Comparison of ENCODE assay signal across 8 mouse cellular contexts in the genomic region with DNA sequence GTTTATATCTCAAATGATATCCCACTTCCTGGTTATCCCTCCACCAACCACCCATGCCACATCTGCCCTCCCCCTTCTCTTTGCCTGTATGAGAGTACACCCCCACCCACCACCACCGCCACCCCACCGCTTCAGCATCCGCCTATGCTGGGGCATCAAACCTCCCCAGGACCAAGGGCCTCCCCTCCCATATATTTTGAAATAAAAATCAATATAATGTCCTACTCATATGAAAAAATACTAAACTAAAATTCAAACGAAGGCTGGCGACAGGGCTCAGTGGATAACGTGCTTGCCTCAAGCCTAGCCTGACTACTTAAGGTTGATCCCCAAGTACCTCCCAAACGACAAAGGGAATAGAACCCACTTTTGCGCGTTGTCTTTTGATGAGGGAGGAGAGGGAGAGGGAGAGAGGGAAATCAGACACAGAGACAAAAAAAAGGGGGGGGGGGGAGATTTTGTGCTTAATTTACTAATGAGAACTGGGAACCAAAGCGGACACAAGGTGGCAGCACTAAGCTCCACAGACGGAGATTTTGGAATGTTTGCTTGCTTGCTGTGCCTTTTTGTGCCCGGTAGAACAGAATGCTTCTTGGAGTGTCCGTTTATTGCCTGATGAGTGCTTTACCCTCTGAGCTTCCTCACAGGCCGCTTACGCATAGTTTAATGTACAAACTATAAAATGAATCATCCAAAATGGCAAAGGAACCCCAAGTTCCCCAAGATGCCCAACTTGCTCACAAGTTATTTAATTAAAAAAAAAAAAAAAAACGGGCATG. TPM values are rescaled to one million over a fixed set of nuclear protein-coding genes. Genes with fewer than 3 reads are reported as not detected.
DNase-seq lines count a peak whose midpoint lies in the region; ATAC-seq lines count a peak whose summit lies in the region.

No protein-coding gene starts in this region.

- no peak overlapping the region for H3K27ac ChIP-seq in heart, embryonic 15.5 days
- peak overlapping the region; percentile 58 for H3K27ac ChIP-seq in liver, embryonic 15.5 days (replicated peaks)
- H3K27ac ChIP-seq in neural tube, embryonic 11.5 days (ENCODE audit: low read depth, low read length): no peak overlapping the region

- H3K9me3 ChIP-seq in heart, embryonic 15.5 days (replicated peaks): no peaks in the 10 kb centered on the region
- no peaks in the 10 kb centered on the region for H3K9me3 ChIP-seq in liver, embryonic 15.5 days (replicated peaks)
- H3K9me3 ChIP-seq in neural tube, embryonic 11.5 days (ENCODE audit: control insufficient read depth, low read length): no peaks in the 10 kb centered on the region

- peaks cover 8% of the 10 kb centered on the region for H3K4me1 ChIP-seq in heart, embryonic 15.5 days (replicated peaks)
- H3K4me1 ChIP-seq in liver, embryonic 15.5 days (replicated peaks): peaks cover 32% of the 10 kb centered on the region
- no peaks in the 10 kb centered on the region for H3K4me1 ChIP-seq in neural tube, embryonic 11.5 days (ENCODE audit: control insufficient read depth, insufficient read depth, low read length)

- H3K27me3 ChIP-seq in heart, embryonic 15.5 days: no peaks in the 10 kb centered on the region
- H3K27me3 ChIP-seq in liver, embryonic 15.5 days: no peaks in the 10 kb centered on the region
- H3K27me3 ChIP-seq in neural tube, embryonic 11.5 days (ENCODE audit: control insufficient read depth, insufficient read depth, low read length): no peaks in the 10 kb centered on the region

- peak overlapping the region; percentile 30 for H3K9ac ChIP-seq in heart, embryonic 15.5 days
- H3K9ac ChIP-seq in liver, embryonic 15.5 days: peak overlapping the region; percentile 33; the same call in 1 of the 2 replicates
- H3K9ac ChIP-seq in neural tube, embryonic 11.5 days (ENCODE audit: low read length): peak overlapping the region; percentile 38; the same call in 1 of the 2 replicates

- no peak; the same call in 1 of the 2 replicates for ATAC-seq in heart, embryonic 15.5 days (replicated peaks; ENCODE audit: insufficient number of reproducible peaks, insufficient read depth, low FRiP score, low read depth)
- ATAC-seq in liver, embryonic 15.5 days (ENCODE audit: insufficient read depth): peak; percentile 44; the same call in 1 of the 2 replicates
- peak; percentile 71; the same call in 1 of the 2 replicates for ATAC-seq in neural tube, embryonic 11.5 days (ENCODE audit: insufficient read depth, low FRiP score, low TSS enrichment)

- WGBS in heart, embryonic 15.5 days: 9% methylated on average over 16 of the region's 16 CpGs
- WGBS in liver, embryonic 15.5 days (ENCODE audit: insufficient replicate concordance): 6% methylated on average over 16 of the region's 16 CpGs
- WGBS in neural tube, embryonic 11.5 days: 12% methylated on average over 16 of the region's 16 CpGs

- no peaks in the 10 kb centered on the region for H3K36me3 ChIP-seq in heart, embryonic 15.5 days
- H3K36me3 ChIP-seq in liver, embryonic 15.5 days (replicated peaks): no peaks in the 10 kb centered on the region
- no peaks in the 10 kb centered on the region for H3K36me3 ChIP-seq in neural tube, embryonic 11.5 days (ENCODE audit: control insufficient read depth, insufficient read depth, low read length)

- peak overlapping the region; percentile 75 for H3K4me2 ChIP-seq in heart, embryonic 15.5 days
- peak overlapping the region; percentile 72 for H3K4me2 ChIP-seq in liver, embryonic 15.5 days
- peak overlapping the region; percentile 43 for H3K4me2 ChIP-seq in neural tube, embryonic 11.5 days (ENCODE audit: low read depth)

- peak; percentile 93 for DNase-seq in ES-CJ7 (ENCODE audit: low read depth, low spot score)
- peak; percentile 88 for DNase-seq in c-Kit-positive CD71-negative TER-119-negative erythroid progenitor cells, embryonic 14.5 days (ENCODE audit: low read depth)
- DNase-seq in fibroblast of lung, adult 2 months (ENCODE audit: low read depth): peak; percentile 54
- peak; percentile 85 for DNase-seq in kidney, postnatal 14 days
- DNase-seq in neural tube, embryonic 11.5 days (ENCODE audit: low spot score): peak; percentile 83
- peak; percentile 84 for DNase-seq in testis, postnatal 10 days (ENCODE audit: low spot score)

- peak overlapping the region; percentile 51 for H3K4me3 ChIP-seq in heart, embryonic 15.5 days
- peak overlapping the region; percentile 48 for H3K4me3 ChIP-seq in liver, embryonic 15.5 days (replicated peaks)
- peak overlapping the region; percentile 19 for H3K4me3 ChIP-seq in neural tube, embryonic 11.5 days (ENCODE audit: low read depth, low read length)

RNA-seq across cellular contexts. Expression of gene Rack1, which starts 11.6 kb away (rescaled TPM):
- polyA plus RNA-seq in heart, embryonic 15.5 days (2015; fragmentation: Nextera tagmentation; extraction: Ambion mirVana): 338 and 387 TPM in 2 replicates
- polyA plus RNA-seq in liver, embryonic 15.5 days (2015; fragmentation: Nextera tagmentation; extraction: Ambion mirVana): 438 and 439 TPM in 2 replicates
- 652 and 656 TPM in 2 replicates for polyA plus RNA-seq in neural tube, embryonic 11.5 days (2014; fragmentation: Nextera tagmentation; extraction: Ambion mirVana)

RNA-seq across cellular contexts. Expression of gene Trim41, which starts 28.7 kb away (rescaled TPM):
- polyA plus RNA-seq in heart, embryonic 15.5 days (2015; fragmentation: Nextera tagmentation; extraction: Ambion mirVana): 4.3 TPM in 2 replicates
- 2.0 and 2.3 TPM in 2 replicates for polyA plus RNA-seq in liver, embryonic 15.5 days (2015; fragmentation: Nextera tagmentation; extraction: Ambion mirVana)
- polyA plus RNA-seq in neural tube, embryonic 11.5 days (2014; fragmentation: Nextera tagmentation; extraction: Ambion mirVana): 3.6 and 4.2 TPM in 2 replicates

RNA-seq across cellular contexts. Expression of gene Trim7, which starts 37.4 kb away (rescaled TPM):
- polyA plus RNA-seq in heart, embryonic 15.5 days (2015; fragmentation: Nextera tagmentation; extraction: Ambion mirVana): 0.75 and 0.84 TPM in 2 replicates
- polyA plus RNA-seq in liver, embryonic 15.5 days (2015; fragmentation: Nextera tagmentation; extraction: Ambion mirVana): 0.09 and 0.21 TPM in 2 replicates
- polyA plus RNA-seq in neural tube, embryonic 11.5 days (2014; fragmentation: Nextera tagmentation; extraction: Ambion mirVana): 0.51 and 0.97 TPM in 2 replicates

RNA-seq across cellular contexts. Expression of gene Gm12184, which starts 38.0 kb away (rescaled TPM):
- polyA plus RNA-seq in heart, embryonic 15.5 days (2015; fragmentation: Nextera tagmentation; extraction: Ambion mirVana): 3.2 and 3.7 TPM in 2 replicates
- polyA plus RNA-seq in liver, embryonic 15.5 days (2015; fragmentation: Nextera tagmentation; extraction: Ambion mirVana): 1.4 and 2.1 TPM in 2 replicates
- polyA plus RNA-seq in neural tube, embryonic 11.5 days (2014; fragmentation: Nextera tagmentation; extraction: Ambion mirVana): 10.9 and 18.2 TPM in 2 replicates
